Mouse (Mus musculus): ENCODE measurements at regions not wholly inside any gene's neighbourhood (a gene's known extent, or its start where the extent isn't known, plus 50 kb on each side); places are given as distances from the start of the nearest gene placed in this dataset.
A peak's percentile ranks its signal among the peaks of the same experiment; 100 is the strongest.

DNA sequence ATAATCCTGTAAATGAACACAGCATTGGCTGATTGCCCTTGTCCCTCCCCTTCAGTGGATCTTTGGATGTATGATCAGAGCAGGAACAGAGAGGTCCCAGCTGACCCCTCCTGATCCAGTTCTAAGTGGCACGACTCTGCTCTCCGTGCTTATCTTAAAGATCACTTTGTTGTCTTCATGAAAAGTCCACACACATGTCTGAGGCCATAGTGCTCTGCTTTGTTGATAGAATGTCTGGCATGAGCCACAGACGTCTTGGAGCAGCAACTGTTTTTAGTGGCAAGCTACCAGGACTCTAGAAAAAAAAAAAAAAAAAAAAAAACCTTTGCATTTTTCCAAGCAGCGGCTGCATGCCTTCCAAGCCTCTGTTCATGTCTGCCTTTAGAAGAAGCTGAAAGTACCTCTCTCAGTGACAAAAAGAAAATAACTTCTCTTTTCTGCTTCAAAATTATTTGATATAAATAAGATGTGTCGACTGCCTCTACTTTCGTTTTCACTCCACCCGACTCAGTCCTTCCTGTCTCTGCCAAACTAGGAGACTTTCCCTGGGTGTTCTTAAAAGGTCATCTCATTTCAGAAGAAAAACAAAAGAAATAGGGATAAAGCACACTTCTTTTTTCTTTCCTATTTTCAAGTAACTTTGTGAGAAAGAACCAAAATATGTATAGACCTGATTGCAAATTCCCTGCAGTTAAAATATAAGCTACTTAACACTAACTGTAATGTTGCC is 63.9 kb upstream of the Mbnl1 start:
- no peaks in the 10 kb centered on the region for H3K27me3 ChIP-seq (ENCODE audit: control insufficient read depth in 1 of 2, insufficient read depth in 2 of 2, low read length in 2 of 2)
- H3K4me3 ChIP-seq (ENCODE audit: control insufficient read depth in 1 of 2, insufficient read depth in 1 of 2, low read depth in 2 of 2, low read length in 2 of 2), result peak overlapping the region; percentile 67 to 87
- H3K79me2 ChIP-seq (ENCODE audit: control insufficient read depth, insufficient read depth, low read length, poor library complexity), result no peaks in the 10 kb centered on the region; the same call in 1 of the 2 replicates
- H3K27ac ChIP-seq (ENCODE audit: control insufficient read depth, low read depth, low read length), result peak overlapping the region; percentile 100
- peaks cover 0 to 36% of the 10 kb centered on the region in 2 experiments; a peak in 2 of 4 replicates for H3K36me3 ChIP-seq (ENCODE audit: control insufficient read depth in 1 of 2, insufficient read depth in 2 of 2, low read length in 2 of 2)
- peaks cover 14 to 52% of the 10 kb centered on the region in 2 experiments for H3K4me1 ChIP-seq (ENCODE audit: control insufficient read depth in 1 of 2, insufficient read depth in 2 of 2, low read length in 2 of 2)
- H3K9ac ChIP-seq (ENCODE audit: control insufficient read depth, low read depth, low read length, poor library complexity, severe bottlenecking), result peak overlapping the region; percentile 69
- H3K9me3 ChIP-seq (replicated peaks; ENCODE audit: insufficient read depth, low read length), result no peaks in the 10 kb centered on the region
- peak; percentile 80 for DNase-seq (ENCODE audit: low read depth, low spot score)
- TF ChIP-seq TAL1 (IDR thresholded peaks at IDR 0.05; ENCODE audit: low read length) (no peak), UBTF (IDR thresholded peaks at IDR 0.05; ENCODE audit: borderline replicate concordance, insufficient read depth, low read depth, low read length) (no peak), EP300 (IDR thresholded peaks at IDR 0.05; ENCODE audit: low read depth in 1 of 2, low read length in 2 of 2) (peak; percentile 45 to 49; a peak in 3 of 4 replicates), GABPA (IDR thresholded peaks at IDR 0.05; ENCODE audit: low read depth, low read length) (no peak), ZC3H11A (IDR thresholded peaks at IDR 0.05; ENCODE audit: low read depth, low read length) (no peak), ZKSCAN1 (IDR thresholded peaks at IDR 0.05; ENCODE audit: low read depth, low read length) (no peak), POLR2A (IDR thresholded peaks at IDR 0.05; ENCODE audit: control insufficient read depth in 1 of 2, insufficient read depth in 1 of 2, low read depth in 1 of 2, low read length in 2 of 2, poor library complexity in 1 of 2) (peak in 1 of 2 experiments; percentile 36; a peak in 1 of 4 replicates), JUND (IDR thresholded peaks at IDR 0.05; ENCODE audit: low read depth, low read length) (no peak), TCF12 (IDR thresholded peaks at IDR 0.05; ENCODE audit: low read depth, low read length) (peak; percentile 35), MAFK (IDR thresholded peaks at IDR 0.05; ENCODE audit: borderline replicate concordance, low read depth, low read length) (0 out of 2 replicates have a peak, but pooled peaks have one; percentile 11), ELF1 (IDR thresholded peaks at IDR 0.05; ENCODE audit: low read depth, low read length) (no peak), NRF1 (IDR thresholded peaks at IDR 0.05; ENCODE audit: insufficient read depth, low read depth, low read length, poor library complexity, severe bottlenecking) (no peak), MEF2A (IDR thresholded peaks at IDR 0.05; ENCODE audit: extremely low read depth, insufficient replicate concordance, low read depth, low read length, poor library complexity, severe bottlenecking) (no peak), BHLHE40 (IDR thresholded peaks at IDR 0.05; ENCODE audit: borderline replicate concordance, low read depth, low read length) (peak; percentile 40; the same call in 1 of the 2 replicates), RCOR1 (IDR thresholded peaks at IDR 0.05; ENCODE audit: low read depth, low read length) (no peak), CHD1 (IDR thresholded peaks at IDR 0.05; ENCODE audit: low read depth, low read length) (no peak; the same call in 1 of the 2 replicates), TBP (IDR thresholded peaks at IDR 0.05; ENCODE audit: low read depth, low read length) (no peak), MAX (IDR thresholded peaks at IDR 0.05; ENCODE audit: low read length) (peak; percentile 45; the same call in 1 of the 2 replicates), KAT2A (conservative IDR thresholded peaks at IDR 0.05; ENCODE audit: low read depth, low read length) (0 out of 2 replicates have a peak, but pooled peaks have one; percentile 49), RAD21 (IDR thresholded peaks at IDR 0.05; ENCODE audit: low read depth, low read length) (no peak), SMC3 (IDR thresholded peaks at IDR 0.05; ENCODE audit: low read depth, low read length) (no peak), E2F4 (IDR thresholded peaks at IDR 0.05; ENCODE audit: borderline replicate concordance, low read depth, low read length) (0 out of 2 replicates have a peak, but pooled peaks have one; percentile 36), USF1 (IDR thresholded peaks at IDR 0.05; ENCODE audit: low read depth, low read length) (0 out of 2 replicates have a peak, but pooled peaks have one; percentile 32), HCFC1 (IDR thresholded peaks at IDR 0.05; ENCODE audit: low read depth, low read length) (no peak), NELFE (IDR thresholded peaks at IDR 0.05; ENCODE audit: low read depth, low read length) (peak; percentile 54), POLR2AphosphoS5 (IDR thresholded peaks at IDR 0.05; ENCODE audit: borderline replicate concordance, low read depth, low read length) (no peak), MAZ (IDR thresholded peaks at IDR 0.05; ENCODE audit: low read depth, low read length) (no peak), ETS1 (IDR thresholded peaks at IDR 0.05; ENCODE audit: low read depth, low read length) (peak; percentile 56; the same call in 1 of the 2 replicates), CHD2 (IDR thresholded peaks at IDR 0.05; ENCODE audit: low read length) (no peak), POLR2AphosphoS2 (IDR thresholded peaks at IDR 0.05; ENCODE audit: low read length) (no peak), ZNF384 (IDR thresholded peaks at IDR 0.05; ENCODE audit: low read depth, low read length) (peak; percentile 97), SIN3A (IDR thresholded peaks at IDR 0.05; ENCODE audit: low read length) (peak; percentile 60), MYB (IDR thresholded peaks at IDR 0.05; ENCODE audit: low read depth, low read length) (no peak), CTCF (IDR thresholded peaks at IDR 0.05 in 2 of 3, conservative IDR thresholded peaks at IDR 0.05 in 1 of 3; ENCODE audit: control insufficient read depth in 1 of 3, insufficient read depth in 1 of 3, low read depth in 2 of 3, low read length in 3 of 3, poor library complexity in 1 of 3, severe bottlenecking in 1 of 3) (no peak), MYC (IDR thresholded peaks at IDR 0.05; ENCODE audit: low read depth, low read length) (no peak), GATA1 (IDR thresholded peaks at IDR 0.05; ENCODE audit: low read depth, low read length) (no peak)
